Mouse (Mus musculus) kidney, postnatal 36 days (tissue): ENCODE results near the gene Glp2r.

Source experiments
- DNase-seq, 2 experiments: peaks; one replicate each; pipeline ENCODE4 v3.0.0; 2021 to 2022; ENCODE audit warnings: mixed read lengths in 2 of 2

The Glp2r gene

GRCm38 (mm10) chr11:67657685-67658382, 113.1 kb downstream of the Glp2r start:
- DNase-seq, result peak; percentile 28 to 50

- DNase-seq, result no peak
Measured at GRCm38 (mm10) chr11:67656811-67657210, 114.1 kb downstream of the Glp2r start.

GRCm38 (mm10) chr11:67656366-67656765, 114.6 kb downstream of the Glp2r start:
- no peak for DNase-seq

GRCm38 (mm10) chr11:67655236-67655959, 115.6 kb downstream of the Glp2r start:
- DNase-seq, result no peak

- no peak for DNase-seq
Measured at GRCm38 (mm10) chr11:67654514-67654913, 116.4 kb downstream of the Glp2r start.

- no peak for DNase-seq
Measured at GRCm38 (mm10) chr11:67653521-67654090, 117.3 kb downstream of the Glp2r start.

GRCm38 (mm10) chr11:67652893-67653255, 118.1 kb downstream of the Glp2r start:
- no peak for DNase-seq

- DNase-seq, result peak; percentile 13 to 57
Measured at GRCm38 (mm10) chr11:67652194-67652892, 118.6 kb downstream of the Glp2r start.

- DNase-seq, result no peak
Measured at GRCm38 (mm10) chr11:67651731-67652130, 119.2 kb downstream of the Glp2r start.

- peak in 1 of 2 experiments; percentile 36 for DNase-seq
Measured at GRCm38 (mm10) chr11:67649971-67650707, 120.8 kb downstream of the Glp2r start.

- peak in 1 of 2 experiments; percentile 6 for DNase-seq
Measured at GRCm38 (mm10) chr11:67648651-67649407, 122.1 kb downstream of the Glp2r start.

- peak; percentile 75 to 88 for DNase-seq
Measured at GRCm38 (mm10) chr11:67647745-67648144, 123.2 kb downstream of the Glp2r start.

GRCm38 (mm10) chr11:67644632-67645149, 126.3 kb downstream of the Glp2r start:
- peak in 1 of 2 experiments; percentile 8 for DNase-seq

GRCm38 (mm10) chr11:67643465-67643864, 127.5 kb downstream of the Glp2r start:
- DNase-seq, result no peak

GRCm38 (mm10) chr11:67642835-67643234, 128.1 kb downstream of the Glp2r start:
- DNase-seq, result peak in 1 of 2 experiments; percentile 4

- no peak for DNase-seq
Measured at GRCm38 (mm10) chr11:67642421-67642820, 128.5 kb downstream of the Glp2r start.

GRCm38 (mm10) chr11:67640299-67640698, 130.7 kb downstream of the Glp2r start:
- no peak for DNase-seq

GRCm38 (mm10) chr11:67638401-67638800, 132.6 kb downstream of the Glp2r start:
- no peak for DNase-seq

GRCm38 (mm10) chr11:67636905-67637586, 133.9 kb downstream of the Glp2r start:
- no peak for DNase-seq

- no peak for DNase-seq
Measured at GRCm38 (mm10) chr11:67636201-67636600, 134.8 kb downstream of the Glp2r start.
